Mouse (Mus musculus): Measurements from ENCODE around the gene Fxyd3. TPM values are rescaled to one million over a fixed set of nuclear protein-coding genes. Genes with fewer than 3 reads are reported as not detected.

The Fxyd3 gene
- polyA plus RNA-seq, 1 experiment from 2014 or later = 2.6 TPM

DNA sequence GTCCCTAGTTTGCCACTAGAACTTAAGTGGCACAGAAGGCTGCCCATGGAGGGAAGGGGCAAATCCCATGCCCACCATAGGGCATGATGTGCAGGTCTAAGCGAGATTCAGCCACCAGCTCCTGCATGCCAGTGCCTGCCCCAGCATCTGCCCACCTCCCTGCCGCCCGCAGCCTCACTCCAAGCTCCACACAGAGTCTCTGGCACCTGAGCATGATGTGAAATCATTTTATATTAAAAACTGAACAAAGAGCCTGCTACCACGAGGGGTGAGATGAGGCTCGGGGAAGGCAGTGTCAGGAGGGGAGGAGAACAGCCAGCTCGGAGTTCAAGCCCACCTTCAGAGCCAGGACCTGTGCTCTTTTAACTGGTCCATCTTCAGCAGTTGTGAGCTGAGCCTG lies 6.2 kb downstream of the Fxyd3 start:
- H3K27me3 ChIP-seq = no peaks in the 10 kb centered on the region
- H3K9ac ChIP-seq = no peak overlapping the region
- 71% methylated on average over 6 of the region's 6 CpGs for WGBS
- no peak for ATAC-seq (replicated peaks; ENCODE audit: insufficient number of reproducible peaks, insufficient read depth, low FRiP score, low read depth)
- H3K4me1 ChIP-seq (replicated peaks) = peaks cover 10% of the 10 kb centered on the region; the same call in 1 of the 2 replicates
- no peak overlapping the region for H3K4me2 ChIP-seq
- no peaks in the 10 kb centered on the region for H3K36me3 ChIP-seq
- no peak overlapping the region for H3K4me3 ChIP-seq
- H3K9me3 ChIP-seq (replicated peaks) = no peaks in the 10 kb centered on the region
- H3K27ac ChIP-seq = no peak overlapping the region

- H3K4me2 ChIP-seq = no peak overlapping the region
- 78% methylated on average over 14 of the region's 14 CpGs for WGBS
- no peaks in the 10 kb centered on the region for H3K9me3 ChIP-seq (replicated peaks)
- no peaks in the 10 kb centered on the region for H3K36me3 ChIP-seq
- H3K27me3 ChIP-seq = no peaks in the 10 kb centered on the region
- no peak overlapping the region for H3K4me3 ChIP-seq
- H3K9ac ChIP-seq = no peak overlapping the region
- ATAC-seq (replicated peaks; ENCODE audit: insufficient number of reproducible peaks, insufficient read depth, low FRiP score, low read depth) = no peak
- H3K27ac ChIP-seq = no peak overlapping the region
- peaks cover 10% of the 10 kb centered on the region; the same call in 1 of the 2 replicates for H3K4me1 ChIP-seq (replicated peaks)
Measured at GRCm38 (mm10) chr7:31069491-31069890, 7.0 kb downstream of the Fxyd3 start.

DNA sequence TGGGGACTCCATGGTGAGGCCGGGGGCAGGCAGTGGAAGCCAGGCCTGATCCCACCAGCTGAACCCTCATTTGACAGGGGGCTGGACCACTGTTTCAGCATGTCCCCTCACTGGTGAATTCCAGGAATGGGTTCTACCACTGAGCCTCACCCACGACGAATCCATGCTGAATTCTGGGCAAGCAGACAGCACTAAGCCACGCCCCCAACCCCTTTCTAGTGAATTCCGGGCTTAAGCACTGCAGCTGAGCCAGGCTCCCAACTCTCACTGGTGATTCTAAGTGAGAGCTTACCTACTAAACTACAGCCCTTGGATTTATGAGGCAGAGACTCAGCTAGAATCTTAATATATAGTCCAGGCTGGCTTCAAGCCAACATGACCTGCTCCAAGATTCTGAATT lies 8.7 kb downstream of the Fxyd3 start:
- H3K9ac ChIP-seq = no peak overlapping the region
- no peak for ATAC-seq (replicated peaks; ENCODE audit: insufficient number of reproducible peaks, insufficient read depth, low FRiP score, low read depth)
- H3K27me3 ChIP-seq = no peaks in the 10 kb centered on the region
- no peaks in the 10 kb centered on the region for H3K36me3 ChIP-seq
- no peaks in the 10 kb centered on the region for H3K9me3 ChIP-seq (replicated peaks)
- WGBS = 31% methylated on average over 5 of the region's 5 CpGs
- H3K4me3 ChIP-seq = no peak overlapping the region
- H3K4me2 ChIP-seq = no peak overlapping the region
- no peak overlapping the region for H3K27ac ChIP-seq
- peaks cover 10% of the 10 kb centered on the region; the same call in 1 of the 2 replicates for H3K4me1 ChIP-seq (replicated peaks)

DNA sequence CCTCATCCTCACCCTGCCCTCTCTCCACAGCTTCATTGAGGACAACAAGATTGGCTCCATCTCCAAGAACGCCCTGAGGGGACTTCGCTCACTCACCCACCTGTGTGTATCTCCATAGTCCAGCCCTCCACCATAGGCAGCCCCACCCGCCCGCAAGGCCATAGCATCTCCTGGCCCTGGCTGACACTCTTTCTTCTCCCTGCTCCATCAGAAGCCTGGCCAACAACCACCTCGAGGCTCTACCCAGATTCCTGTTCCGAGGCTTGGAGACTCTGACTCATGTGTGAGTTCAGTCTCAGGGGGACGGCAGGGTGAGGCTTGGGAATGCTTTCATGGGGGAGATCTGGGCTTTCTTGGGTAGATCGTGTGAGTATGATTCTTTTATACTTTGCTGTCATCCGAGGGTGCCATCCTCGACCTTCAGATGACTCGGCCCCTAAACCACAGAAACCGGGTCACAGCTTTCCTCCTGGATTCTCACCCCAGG lies 13.4 kb downstream of the Fxyd3 start:
- 74% methylated on average over 12 of the region's 12 CpGs for WGBS
- Histone ChIP-seq H3K4me2 (no peak overlapping the region), H3K27ac (no peak overlapping the region), H3K9ac (no peak overlapping the region), H3K27me3 (no peaks in the 10 kb centered on the region), H3K36me3 (no peaks in the 10 kb centered on the region), H3K4me1 (replicated peaks) (peaks cover 14% of the 10 kb centered on the region), H3K4me3 (no peak overlapping the region), H3K9me3 (replicated peaks) (no peaks in the 10 kb centered on the region)
- ATAC-seq (replicated peaks; ENCODE audit: insufficient number of reproducible peaks, insufficient read depth, low FRiP score, low read depth) = no peak

DNA sequence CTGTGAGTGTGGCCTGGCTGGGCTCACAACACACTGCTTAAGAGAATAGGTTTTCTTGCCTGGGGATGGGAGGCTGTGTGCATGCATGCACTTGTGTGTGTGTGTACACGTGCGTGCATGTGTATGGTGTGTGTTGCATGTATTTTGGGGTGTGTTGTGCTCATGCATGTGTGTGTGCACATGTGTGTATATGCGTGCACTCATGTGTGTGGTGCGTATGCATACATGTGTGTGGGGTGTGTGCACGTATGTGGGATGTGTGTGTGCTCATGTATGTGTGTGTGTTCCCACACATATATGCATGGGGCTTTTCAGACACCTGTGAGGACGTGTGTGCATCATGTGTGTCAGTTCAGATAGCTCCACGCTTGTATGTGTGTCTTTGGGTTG lies 15.9 kb downstream of the Fxyd3 start:
- no peak overlapping the region for H3K9ac ChIP-seq
- H3K36me3 ChIP-seq = no peaks in the 10 kb centered on the region
- H3K27me3 ChIP-seq = no peaks in the 10 kb centered on the region
- H3K4me3 ChIP-seq = no peak overlapping the region
- H3K27ac ChIP-seq = no peak overlapping the region
- no peak overlapping the region for H3K4me2 ChIP-seq
- ATAC-seq (replicated peaks; ENCODE audit: insufficient number of reproducible peaks, insufficient read depth, low FRiP score, low read depth) = no peak
- peaks cover 17% of the 10 kb centered on the region for H3K4me1 ChIP-seq (replicated peaks)
- H3K9me3 ChIP-seq (replicated peaks) = no peaks in the 10 kb centered on the region
- 89% methylated on average over 7 of the region's 7 CpGs for WGBS

- no peak for ATAC-seq (replicated peaks; ENCODE audit: insufficient number of reproducible peaks, insufficient read depth, low FRiP score, low read depth)
- H3K4me2 ChIP-seq = no peak overlapping the region
- H3K9me3 ChIP-seq (replicated peaks) = no peaks in the 10 kb centered on the region
- H3K27ac ChIP-seq = no peak overlapping the region
- no peak overlapping the region for H3K4me3 ChIP-seq
- no peak overlapping the region for H3K9ac ChIP-seq
- WGBS = 73% methylated on average over 11 of the region's 11 CpGs
- H3K27me3 ChIP-seq = no peaks in the 10 kb centered on the region
- peaks cover 17% of the 10 kb centered on the region for H3K4me1 ChIP-seq (replicated peaks)
- H3K36me3 ChIP-seq = no peaks in the 10 kb centered on the region
Measured at GRCm38 (mm10) chr7:31059919-31060620, 16.4 kb downstream of the Fxyd3 start.

- no peak within 1 kb of the TSS for H3K9ac ChIP-seq
- no peak for ATAC-seq (replicated peaks; ENCODE audit: insufficient number of reproducible peaks, insufficient read depth, low FRiP score, low read depth)
- no peak within 1 kb of the TSS for H3K4me2 ChIP-seq
- H3K27ac ChIP-seq = no peak within 1 kb of the TSS
- H3K27me3 ChIP-seq = no peaks in the 10 kb centered on the region
- WGBS = 7% methylated on average over 2 of the region's 2 CpGs
- H3K36me3 ChIP-seq = no peaks in the 10 kb centered on the region
- no peak within 1 kb of the TSS for H3K4me3 ChIP-seq
- H3K9me3 ChIP-seq (replicated peaks) = no peaks in the 10 kb centered on the region
- peaks cover 23% of the 10 kb centered on the region for H3K4me1 ChIP-seq (replicated peaks)
Measured at GRCm38 (mm10) chr7:31059108-31059507, 17.4 kb downstream of the Fxyd3 start, which contains the start of gene Lgi4. Gene Lgi4, plus strand, starts transcription at chr7:31059342.

DNA sequence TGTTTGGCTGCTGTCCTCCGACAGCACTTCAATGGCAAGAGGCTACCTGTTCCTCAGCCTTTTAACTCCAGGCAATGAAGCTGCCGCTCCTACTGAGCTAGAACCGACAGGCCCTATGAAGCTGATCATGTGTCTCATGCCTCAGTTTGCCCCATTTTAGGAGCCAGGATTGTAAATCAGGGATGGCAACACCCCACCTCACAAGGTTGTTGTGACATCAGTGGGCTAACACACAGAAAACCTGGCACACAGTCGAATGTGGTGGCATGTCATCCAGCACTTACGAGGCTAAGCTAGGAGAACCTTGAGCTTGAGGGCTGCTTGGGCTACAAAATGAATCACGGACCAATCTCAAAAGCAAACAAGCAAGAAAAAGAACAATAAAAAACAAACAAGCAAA lies 18.3 kb downstream of the Fxyd3 start:
- Histone ChIP-seq H3K4me3 (no peak overlapping the region), H3K27me3 (peaks cover 1% of the 10 kb centered on the region; the same call in 1 of the 2 replicates), H3K9me3 (replicated peaks) (no peaks in the 10 kb centered on the region), H3K4me2 (no peak overlapping the region), H3K9ac (no peak overlapping the region), H3K27ac (no peak overlapping the region), H3K36me3 (no peaks in the 10 kb centered on the region), H3K4me1 (replicated peaks) (peaks cover 32% of the 10 kb centered on the region)
- no peak for ATAC-seq (replicated peaks; ENCODE audit: insufficient number of reproducible peaks, insufficient read depth, low FRiP score, low read depth)
- 87% methylated on average over 6 of the region's 6 CpGs for WGBS

DNA sequence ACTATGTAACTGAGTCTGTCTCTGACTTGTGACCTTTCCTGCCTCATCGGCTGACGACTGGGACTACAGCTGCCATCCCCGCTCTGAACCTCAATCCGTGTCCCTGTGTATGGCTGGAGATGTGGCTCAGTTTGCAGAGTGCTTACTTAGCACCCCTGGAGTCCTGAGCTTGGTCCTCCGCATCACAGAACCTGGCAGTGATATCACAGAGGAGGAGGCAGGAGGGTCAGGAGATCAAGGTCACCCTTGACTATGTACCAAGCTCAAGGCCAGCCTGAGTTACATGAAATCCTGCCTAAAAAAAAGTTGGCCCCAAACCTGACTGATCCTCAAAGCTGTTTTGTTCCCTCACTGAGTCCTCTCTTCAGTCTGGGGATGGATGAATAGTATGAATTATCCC lies 18.8 kb downstream of the Fxyd3 start:
- Histone ChIP-seq H3K4me1 (replicated peaks) (peaks cover 36% of the 10 kb centered on the region), H3K27me3 (peaks cover 6% of the 10 kb centered on the region; the same call in 1 of the 2 replicates), H3K9me3 (replicated peaks) (no peaks in the 10 kb centered on the region), H3K36me3 (no peaks in the 10 kb centered on the region), H3K27ac (no peak overlapping the region), H3K4me2 (no peak overlapping the region), H3K4me3 (no peak overlapping the region), H3K9ac (no peak overlapping the region)
- no peak for ATAC-seq (replicated peaks; ENCODE audit: insufficient number of reproducible peaks, insufficient read depth, low FRiP score, low read depth)
- 68% methylated on average over 5 of the region's 5 CpGs for WGBS

DNA sequence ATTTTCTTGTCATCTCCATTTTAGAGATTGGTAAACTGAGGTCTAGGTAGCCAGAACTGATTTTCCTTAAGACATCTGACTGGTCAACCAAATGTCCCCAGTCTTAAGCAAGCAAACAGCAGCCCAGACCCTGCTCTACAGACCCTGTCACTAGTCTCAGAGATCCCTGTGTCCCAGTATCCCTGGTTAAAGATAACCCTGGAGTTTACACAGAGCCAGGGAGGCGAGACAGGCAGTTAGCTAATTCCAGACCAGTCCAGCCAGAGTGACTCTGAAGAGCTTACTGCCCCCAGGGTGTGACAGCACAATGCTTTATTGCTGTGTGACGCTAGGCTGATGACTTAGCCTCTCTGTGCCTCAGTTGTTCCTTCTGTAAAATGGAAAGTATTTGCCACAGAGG lies 19.4 kb downstream of the Fxyd3 start, which contains the start of gene Fxyd1:
Fxyd1 (minus strand) TSS at position 129 of the 400 bp plus-strand sequence.
- Histone ChIP-seq H3K9ac (no peak within 1 kb of the TSS), H3K9me3 (replicated peaks) (no peaks in the 10 kb centered on the region), H3K4me2 (peak within 1 kb of the TSS; percentile 66), H3K4me1 (replicated peaks) (peaks cover 43% of the 10 kb centered on the region), H3K27ac (peak within 1 kb of the TSS; percentile 97), H3K36me3 (no peaks in the 10 kb centered on the region), H3K27me3 (peaks cover 13% of the 10 kb centered on the region), H3K4me3 (no peak within 1 kb of the TSS)
- no peak for ATAC-seq (replicated peaks; ENCODE audit: insufficient number of reproducible peaks, insufficient read depth, low FRiP score, low read depth)
- 84% methylated on average over 2 of the region's 2 CpGs for WGBS

GRCm38 (mm10) chr7:31056448-31056847 lies 20.1 kb downstream of the Fxyd3 start:
- Histone ChIP-seq H3K36me3 (no peaks in the 10 kb centered on the region), H3K9ac (no peak overlapping the region), H3K27ac (peak overlapping the region; percentile 97), H3K4me3 (no peak overlapping the region), H3K4me1 (replicated peaks) (peaks cover 49% of the 10 kb centered on the region), H3K4me2 (no peak overlapping the region), H3K9me3 (replicated peaks) (no peaks in the 10 kb centered on the region), H3K27me3 (peaks cover 19% of the 10 kb centered on the region)
- WGBS = 62% methylated on average over 7 of the region's 7 CpGs
- no peak for ATAC-seq (replicated peaks; ENCODE audit: insufficient number of reproducible peaks, insufficient read depth, low FRiP score, low read depth)

GRCm38 (mm10) chr7:31055883-31056282 lies 20.6 kb downstream of the Fxyd3 start:
- Histone ChIP-seq H3K27me3 (peaks cover 25% of the 10 kb centered on the region), H3K9me3 (replicated peaks) (no peaks in the 10 kb centered on the region), H3K27ac (peak overlapping the region; percentile 97), H3K4me3 (no peak overlapping the region), H3K4me2 (peak overlapping the region; percentile 66), H3K36me3 (no peaks in the 10 kb centered on the region), H3K4me1 (replicated peaks) (peaks cover 55% of the 10 kb centered on the region), H3K9ac (no peak overlapping the region)
- no peak for ATAC-seq (replicated peaks; ENCODE audit: insufficient number of reproducible peaks, insufficient read depth, low FRiP score, low read depth)
- WGBS = 22% methylated on average over 3 of the region's 4 CpGs

Data from heart, embryonic 15.5 days (tissue).